Mouse (Mus musculus) G1E (cell line): Measurements from ENCODE around the gene Tbc1d16.

Experiments
- CTCF ChIP-seq: IDR thresholded peaks from 2 replicates; pipeline ENCODE4 v1.5.1; 2012; ENCODE audit warnings: low read depth, low read length, inconsistent platforms, mixed read lengths
- GATA1 ChIP-seq: IDR thresholded peaks from 2 replicates; pipeline ENCODE4 v1.6.1; 2012; ENCODE audit warnings: borderline replicate concordance, low read length, inconsistent platforms, mixed read lengths
- GATA2 ChIP-seq: IDR thresholded peaks from 2 replicates; pipeline ENCODE4 v1.6.1; 2012; ENCODE audit warnings: low read depth, low read length, inconsistent platforms, borderline replicate concordance
- TAL1 ChIP-seq: conservative IDR thresholded peaks from 2 replicates; pipeline ENCODE4 v1.6.1; 2012; ENCODE audit warnings: low read depth, low read length, inconsistent platforms, mixed read lengths

- TF ChIP-seq CTCF = no peak
- TF ChIP-seq GATA1 = no peak
- TF ChIP-seq TAL1 = no peak
- TF ChIP-seq GATA2 = no peak
These were observed 50.0 kb downstream of the Tbc1d16 start for GRCm38 (mm10) chr11:119178317-119178716.
